Mouse (Mus musculus) cerebellum, postnatal 14 days (tissue): ENCODE measurements around the gene Cables2.
A peak's percentile ranks its signal among the peaks of the same experiment; 100 is the strongest.

Experiments used
- DNase-seq, 2 experiments: peaks; one replicate each; pipeline ENCODE4 v3.0.0; 2021; ENCODE audit warnings: mixed read lengths in 2 of 2

Gene Cables2

GRCm38 (mm10) chr2:180222250-180222649, 51.0 kb downstream of the Cables2 start:
- no peak for DNase-seq

GRCm38 (mm10) chr2:180221051-180221450, 52.2 kb downstream of the Cables2 start:
- DNase-seq: no peak

- DNase-seq: no peak
Observed at GRCm38 (mm10) chr2:180220165-180220564, 53.1 kb downstream of the Cables2 start.

GRCm38 (mm10) chr2:180219145-180219943, 54.0 kb downstream of the Cables2 start:
- DNase-seq: no peak

GRCm38 (mm10) chr2:180218677-180219076, 54.6 kb downstream of the Cables2 start:
- no peak for DNase-seq

- DNase-seq: no peak
Observed at GRCm38 (mm10) chr2:180218241-180218640, 55.1 kb downstream of the Cables2 start.

GRCm38 (mm10) chr2:180217587-180217986, 55.7 kb downstream of the Cables2 start:
- DNase-seq: peak; percentile 68 to 76

GRCm38 (mm10) chr2:180216921-180217320, 56.4 kb downstream of the Cables2 start:
- DNase-seq: no peak

GRCm38 (mm10) chr2:180215951-180216350, 57.3 kb downstream of the Cables2 start:
- DNase-seq: no peak

- DNase-seq: no peak
Observed at GRCm38 (mm10) chr2:180215011-180215461, 58.3 kb downstream of the Cables2 start.

- DNase-seq: no peak
Observed at GRCm38 (mm10) chr2:180214352-180214978, 58.8 kb downstream of the Cables2 start.

GRCm38 (mm10) chr2:180212255-180212654, 61.0 kb downstream of the Cables2 start:
- no peak for DNase-seq

- no peak for DNase-seq
Observed at GRCm38 (mm10) chr2:180208976-180209375, 64.3 kb downstream of the Cables2 start.
